Mouse (Mus musculus): ENCODE data around the gene Tsc22d1. TPM values are rescaled to one million over a fixed set of nuclear protein-coding genes. Genes with fewer than 3 reads are reported as not detected.

The Tsc22d1 gene
- polyA plus RNA-seq, 1 experiment from 2014 or later: 894 TPM

GRCm38 (mm10) chr14:76428855-76429254 is 14.1 kb downstream of the Tsc22d1 start:
- H3K4me1 ChIP-seq (replicated peaks; ENCODE audit: control insufficient read depth, insufficient read depth, low read length): peaks cover 7% of the 10 kb centered on the region

GRCm38 (mm10) chr14:76431918-76432317 is 17.2 kb downstream of the Tsc22d1 start:
- Histone ChIP-seq H3K27me3 (ENCODE audit: control insufficient read depth, insufficient read depth, low read length) (no peaks in the 10 kb centered on the region), H3K4me3 (replicated peaks; ENCODE audit: low read length) (no peak overlapping the region), H3K9ac (no peak overlapping the region), H3K27ac (no peak overlapping the region), H3K36me3 (replicated peaks; ENCODE audit: control insufficient read depth, insufficient read depth) (peaks cover 47% of the 10 kb centered on the region), H3K4me1 (replicated peaks; ENCODE audit: control insufficient read depth, insufficient read depth, low read length) (peaks cover 3% of the 10 kb centered on the region), H3K9me3 (ENCODE audit: control insufficient read depth, low read length) (no peaks in the 10 kb centered on the region), H3K4me2 (replicated peaks) (no peak overlapping the region)
- 85% methylated on average over 4 of the region's 4 CpGs for WGBS
- ATAC-seq (ENCODE audit: low FRiP score) (no peak), DNase-seq (ENCODE audit: low spot score) (no peak)

More at GRCm38 (mm10) chr14:76428855-76429254, 14.1 kb downstream of the Tsc22d1 start:
- Histone ChIP-seq H3K4me2 (replicated peaks) (no peak overlapping the region), H3K4me3 (replicated peaks; ENCODE audit: low read length) (no peak overlapping the region), H3K9ac (no peak overlapping the region), H3K9me3 (ENCODE audit: control insufficient read depth, low read length) (no peaks in the 10 kb centered on the region), H3K36me3 (replicated peaks; ENCODE audit: control insufficient read depth, insufficient read depth) (peaks cover 55% of the 10 kb centered on the region), H3K27ac (no peak overlapping the region), H3K27me3 (ENCODE audit: control insufficient read depth, insufficient read depth, low read length) (no peaks in the 10 kb centered on the region)
- 95% methylated on average over 2 of the region's 2 CpGs for WGBS
- DNase-seq (ENCODE audit: low spot score): no peak
- ATAC-seq (ENCODE audit: low FRiP score): no peak

GRCm38 (mm10) chr14:76432369-76432768 is 17.6 kb downstream of the Tsc22d1 start:
- Histone ChIP-seq H3K27ac (no peak overlapping the region), H3K27me3 (ENCODE audit: control insufficient read depth, insufficient read depth, low read length) (no peaks in the 10 kb centered on the region), H3K4me3 (replicated peaks; ENCODE audit: low read length) (no peak overlapping the region), H3K9me3 (ENCODE audit: control insufficient read depth, low read length) (no peaks in the 10 kb centered on the region), H3K9ac (no peak overlapping the region), H3K4me1 (replicated peaks; ENCODE audit: control insufficient read depth, insufficient read depth, low read length) (peaks cover 3% of the 10 kb centered on the region), H3K4me2 (replicated peaks) (no peak overlapping the region), H3K36me3 (replicated peaks; ENCODE audit: control insufficient read depth, insufficient read depth) (peaks cover 47% of the 10 kb centered on the region)
- ATAC-seq (ENCODE audit: low FRiP score): no peak
- DNase-seq (ENCODE audit: low spot score): no peak
- 59% methylated on average over 7 of the region's 7 CpGs for WGBS

DNA sequence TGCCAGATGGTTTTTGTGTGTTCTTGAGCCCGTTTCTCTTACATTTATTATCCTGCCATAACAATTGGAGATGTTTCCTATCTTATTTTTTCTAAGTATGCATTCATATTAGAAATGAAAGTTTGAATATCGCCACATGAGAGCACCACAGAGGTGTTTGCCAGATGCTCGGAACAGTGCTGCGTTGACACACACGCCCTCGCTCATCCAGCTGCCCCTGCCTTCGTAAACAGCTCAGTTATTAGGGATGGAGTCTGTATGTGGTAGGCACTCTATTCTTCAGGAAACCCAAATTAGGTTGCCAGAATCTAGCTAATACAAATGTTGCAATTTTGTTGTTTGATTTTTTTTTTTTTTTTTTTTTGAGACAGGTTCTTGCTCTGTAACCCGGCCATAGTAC is 18.1 kb downstream of the Tsc22d1 start:
- ATAC-seq (ENCODE audit: low FRiP score) (no peak), DNase-seq (ENCODE audit: low spot score) (no peak)
- Histone ChIP-seq H3K4me1 (replicated peaks; ENCODE audit: control insufficient read depth, insufficient read depth, low read length) (peaks cover 3% of the 10 kb centered on the region), H3K4me3 (replicated peaks; ENCODE audit: low read length) (no peak overlapping the region), H3K4me2 (replicated peaks) (no peak overlapping the region), H3K9me3 (ENCODE audit: control insufficient read depth, low read length) (no peaks in the 10 kb centered on the region), H3K9ac (no peak overlapping the region), H3K27me3 (ENCODE audit: control insufficient read depth, insufficient read depth, low read length) (no peaks in the 10 kb centered on the region), H3K27ac (no peak overlapping the region), H3K36me3 (replicated peaks; ENCODE audit: control insufficient read depth, insufficient read depth) (peaks cover 51% of the 10 kb centered on the region)
- 87% methylated on average over 8 of the region's 8 CpGs for WGBS

DNA sequence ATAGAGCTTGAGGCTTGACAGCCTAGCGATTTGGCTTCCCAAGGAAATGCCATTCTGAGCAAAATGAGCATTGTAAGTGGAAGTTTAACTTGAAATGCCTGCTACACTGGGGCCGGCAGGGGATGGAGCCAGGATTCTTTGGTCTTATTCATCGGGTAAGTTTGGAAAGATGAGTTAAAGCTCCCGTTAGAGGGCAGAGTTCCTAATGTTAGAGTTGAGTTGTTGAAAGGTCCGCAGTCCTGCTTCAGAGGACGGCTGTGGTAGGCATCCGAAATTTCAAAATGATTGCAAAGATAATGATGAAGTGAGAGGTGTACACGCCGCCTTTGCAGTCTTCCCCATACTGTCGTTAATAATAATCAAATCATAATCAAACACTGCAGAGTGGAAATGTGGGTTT is 27.4 kb downstream of the Tsc22d1 start:
- H3K4me2 ChIP-seq (replicated peaks): no peak overlapping the region
- peaks cover 46% of the 10 kb centered on the region for H3K36me3 ChIP-seq (replicated peaks; ENCODE audit: control insufficient read depth, insufficient read depth)
- no peaks in the 10 kb centered on the region for H3K4me1 ChIP-seq (replicated peaks; ENCODE audit: control insufficient read depth, insufficient read depth, low read length)
- WGBS: 91% methylated on average over 10 of the region's 10 CpGs
- DNase-seq (ENCODE audit: low spot score): no peak
- H3K4me3 ChIP-seq (replicated peaks; ENCODE audit: low read length): no peak overlapping the region
- no peaks in the 10 kb centered on the region for H3K27me3 ChIP-seq (ENCODE audit: control insufficient read depth, insufficient read depth, low read length)
- H3K9ac ChIP-seq: no peak overlapping the region
- H3K27ac ChIP-seq: no peak overlapping the region
- H3K9me3 ChIP-seq (ENCODE audit: control insufficient read depth, low read length): no peaks in the 10 kb centered on the region
- ATAC-seq (ENCODE audit: low FRiP score): no peak

GRCm38 (mm10) chr14:76448987-76449386 is 34.2 kb downstream of the Tsc22d1 start:
- H3K4me3 ChIP-seq (replicated peaks; ENCODE audit: low read length): no peak overlapping the region
- no peak for ATAC-seq (ENCODE audit: low FRiP score)
- no peaks in the 10 kb centered on the region for H3K9me3 ChIP-seq (ENCODE audit: control insufficient read depth, low read length)
- DNase-seq (ENCODE audit: low spot score): no peak
- no peaks in the 10 kb centered on the region for H3K27me3 ChIP-seq (ENCODE audit: control insufficient read depth, insufficient read depth, low read length)
- H3K9ac ChIP-seq: no peak overlapping the region
- no peak overlapping the region for H3K4me2 ChIP-seq (replicated peaks)
- H3K27ac ChIP-seq: no peak overlapping the region
- peaks cover 10% of the 10 kb centered on the region for H3K36me3 ChIP-seq (replicated peaks; ENCODE audit: control insufficient read depth, insufficient read depth)
- 82% methylated on average over 3 of the region's 4 CpGs for WGBS
- peaks cover 5% of the 10 kb centered on the region; the same call in 1 of the 2 replicates for H3K4me1 ChIP-seq (replicated peaks; ENCODE audit: control insufficient read depth, insufficient read depth, low read length)

DNA sequence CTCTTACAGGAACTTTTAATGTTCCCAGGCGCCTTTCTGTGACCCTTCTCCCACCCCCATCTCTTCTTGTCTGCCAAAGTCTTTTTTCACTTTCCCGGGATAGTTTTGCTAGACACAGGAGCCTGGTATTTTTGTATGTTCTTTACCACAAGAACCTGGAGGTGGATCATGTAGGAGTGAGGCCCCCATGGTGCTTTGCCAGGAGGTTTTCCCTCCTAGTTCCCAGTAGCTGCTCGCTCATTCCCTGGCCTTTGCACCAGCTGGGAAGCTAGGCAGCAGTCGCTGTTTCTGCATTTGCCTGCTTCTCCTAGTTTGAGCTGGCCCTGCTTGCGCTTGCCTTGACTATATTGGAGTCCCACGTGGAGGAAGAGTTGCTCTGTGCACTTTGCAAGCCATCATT is 36.2 kb downstream of the Tsc22d1 start:
- DNase-seq (ENCODE audit: low spot score): no peak
- Histone ChIP-seq H3K4me2 (replicated peaks) (no peak overlapping the region), H3K9ac (no peak overlapping the region), H3K36me3 (replicated peaks; ENCODE audit: control insufficient read depth, insufficient read depth) (peaks cover 8% of the 10 kb centered on the region; the same call in 1 of the 2 replicates), H3K4me3 (replicated peaks; ENCODE audit: low read length) (no peak overlapping the region), H3K9me3 (ENCODE audit: control insufficient read depth, low read length) (no peaks in the 10 kb centered on the region), H3K4me1 (replicated peaks; ENCODE audit: control insufficient read depth, insufficient read depth, low read length) (peaks cover 5% of the 10 kb centered on the region; the same call in 1 of the 2 replicates), H3K27me3 (ENCODE audit: control insufficient read depth, insufficient read depth, low read length) (no peaks in the 10 kb centered on the region), H3K27ac (no peak overlapping the region)
- ATAC-seq (ENCODE audit: low FRiP score): no peak
- WGBS: 85% methylated on average over 6 of the region's 6 CpGs

DNA sequence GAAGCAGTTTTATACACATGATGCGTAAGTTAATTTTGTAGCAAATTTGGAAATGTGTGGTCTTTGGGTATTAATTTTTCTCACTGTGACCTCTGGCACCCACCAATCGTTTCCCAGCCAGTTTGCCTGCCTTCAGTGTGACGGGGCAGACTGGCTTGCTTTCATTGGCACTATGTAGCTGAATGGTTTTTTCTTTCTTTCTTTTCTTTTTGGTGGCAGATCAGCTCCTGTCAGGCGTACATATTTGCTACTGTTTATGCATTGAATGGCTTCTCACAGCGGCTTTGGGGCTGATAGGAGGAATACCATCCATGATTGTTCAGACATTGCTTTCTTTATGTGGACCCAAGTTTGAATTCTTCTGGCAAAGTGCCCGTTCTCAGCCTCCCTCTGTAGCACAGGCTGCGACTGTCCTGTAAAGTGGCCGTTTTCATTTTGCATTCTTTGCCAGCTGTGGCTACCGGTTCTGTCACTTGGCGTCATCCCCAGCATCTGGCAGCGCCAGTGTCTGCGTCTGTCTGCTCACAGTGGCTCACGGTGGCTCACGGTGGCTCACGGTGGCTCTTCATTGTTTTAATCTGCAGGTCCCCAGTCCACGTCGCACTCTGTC is 38.1 kb downstream of the Tsc22d1 start:
- 0 out of 2 replicates have a peak overlapping the region, but pooled peaks have one; percentile 4 for H3K4me2 ChIP-seq (replicated peaks)
- H3K27me3 ChIP-seq (ENCODE audit: control insufficient read depth, insufficient read depth, low read length): no peaks in the 10 kb centered on the region
- DNase-seq (ENCODE audit: low spot score) (peak; percentile 63), ATAC-seq (ENCODE audit: low FRiP score) (peak; percentile 58)
- peak overlapping the region; percentile 10; the same call in 1 of the 2 replicates for H3K27ac ChIP-seq
- peaks cover 5% of the 10 kb centered on the region; the same call in 1 of the 2 replicates for H3K4me1 ChIP-seq (replicated peaks; ENCODE audit: control insufficient read depth, insufficient read depth, low read length)
- peaks cover 11% of the 10 kb centered on the region; the same call in 1 of the 2 replicates for H3K36me3 ChIP-seq (replicated peaks; ENCODE audit: control insufficient read depth, insufficient read depth)
- H3K9me3 ChIP-seq (ENCODE audit: control insufficient read depth, low read length): no peaks in the 10 kb centered on the region
- 50% methylated on average over 17 of the region's 17 CpGs for WGBS
- no peak overlapping the region for H3K9ac ChIP-seq
- H3K4me3 ChIP-seq (replicated peaks; ENCODE audit: low read length): no peak overlapping the region

DNA sequence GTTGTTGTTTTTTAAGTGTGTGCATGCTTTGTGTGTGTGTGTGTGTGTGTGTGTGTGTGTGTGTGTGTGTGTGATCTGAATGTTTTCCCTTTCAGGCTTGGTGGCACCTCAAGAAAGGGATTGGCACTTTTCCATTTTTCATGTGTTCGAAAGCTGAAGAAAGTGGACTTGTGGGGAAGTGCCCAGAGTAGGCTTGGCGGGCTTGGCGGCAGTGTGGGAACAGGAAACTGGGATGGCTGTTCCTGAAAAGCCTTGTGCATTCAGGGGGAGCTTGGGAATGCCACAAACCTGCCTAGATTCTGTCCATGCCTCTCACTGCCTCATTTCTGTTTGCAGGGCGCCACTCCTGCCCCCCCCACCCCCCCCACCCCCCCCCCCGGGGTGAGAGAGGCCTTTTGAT is 39.9 kb downstream of the Tsc22d1 start:
- Histone ChIP-seq H3K9ac (no peak overlapping the region), H3K4me2 (replicated peaks) (no peak overlapping the region), H3K36me3 (replicated peaks; ENCODE audit: control insufficient read depth, insufficient read depth) (peaks cover 11% of the 10 kb centered on the region; the same call in 1 of the 2 replicates), H3K4me3 (replicated peaks; ENCODE audit: low read length) (no peak overlapping the region), H3K27me3 (ENCODE audit: control insufficient read depth, insufficient read depth, low read length) (no peaks in the 10 kb centered on the region), H3K27ac (peak overlapping the region; percentile 32; the same call in 1 of the 2 replicates), H3K9me3 (ENCODE audit: control insufficient read depth, low read length) (no peaks in the 10 kb centered on the region), H3K4me1 (replicated peaks; ENCODE audit: control insufficient read depth, insufficient read depth, low read length) (peaks cover 5% of the 10 kb centered on the region; the same call in 1 of the 2 replicates)
- 59% methylated on average over 5 of the region's 5 CpGs for WGBS
- no peak for DNase-seq (ENCODE audit: low spot score)
- ATAC-seq (ENCODE audit: low FRiP score): 0 out of 2 replicates have a peak, but pooled peaks have one; percentile 49

All from hindbrain, embryonic 14.5 days (tissue).